Mouse (Mus musculus) midbrain, embryonic 13.5 days (tissue): ENCODE data around the gene 4930438A08Rik. TPM values are rescaled to one million over a fixed set of nuclear protein-coding genes. Genes with fewer than 3 reads are reported as not detected.

ENCODE experiments used
- ATAC-seq: fragments of 200-750 bp; cut with Nextera tagmentation; 2 replicates; pipeline ENCODE4 v1.8.0; 2017; ENCODE audit warnings: mild to moderate bottlenecking, moderate TSS enrichment, moderate library complexity
- H3K27ac ChIP-seq: fragments of 300-500 bp; sonication (generic); 2 replicates; pipeline ENCODE4 v1.5.1; 2015; ENCODE audit warnings: inconsistent platforms, mild to moderate bottlenecking, moderate library complexity
- H3K27me3 ChIP-seq: fragments of 300-500 bp; sonication (generic); 2 replicates; pipeline ENCODE4 v1.6.1; 2015; ENCODE audit warnings: mild to moderate bottlenecking, inconsistent platforms
- H3K36me3 ChIP-seq: fragments of 300-500 bp; sonication (generic); 2 replicates; pipeline ENCODE4 v1.6.1; 2015; ENCODE audit warnings: mild to moderate bottlenecking, inconsistent platforms
- H3K4me1 ChIP-seq: fragments of 300-500 bp; sonication (generic); replicated peaks from 2 replicates; pipeline ENCODE4 v1.6.1; 2015; ENCODE audit warnings: inconsistent platforms
- H3K4me2 ChIP-seq: fragments of 300-500 bp; sonication (generic); replicated peaks from 2 replicates; pipeline ENCODE4 v1.6.1; 2015; ENCODE audit warnings: moderate library complexity, mild to moderate bottlenecking, inconsistent platforms
- H3K4me3 ChIP-seq: fragments of 300-500 bp; sonication (generic); replicated peaks from 2 replicates; pipeline ENCODE4 v1.5.1; 2015; ENCODE audit warnings: mild to moderate bottlenecking, inconsistent platforms
- H3K9ac ChIP-seq: fragments of 300-500 bp; sonication (generic); replicated peaks from 2 replicates; pipeline ENCODE4 v1.6.1; 2015; ENCODE audit warnings: mild to moderate bottlenecking, inconsistent platforms
- H3K9me3 ChIP-seq: fragments of 300-500 bp; sonication (generic); 2 replicates; pipeline ENCODE4 v1.6.1; 2016; ENCODE audit warnings: mild to moderate bottlenecking, inconsistent platforms
- WGBS: fragments of 180-500 bp; shearing (Covaris S2); methylation state at CpG from one replicate; pipeline ENCODE4 v1.1.7; 2015; 5-methylcytosine and 5-hydroxymethylcytosine counted together
- polyA plus RNA-seq: library from polyadenylated mRNA; unstranded; fragments of >200 nt; fragmentation: Nextera tagmentation; extraction: Ambion mirVana; gene quantifications from 2 replicates; pipeline ENCODE4 v1.2.1, GENCODE M21; 2015

The 4930438A08Rik gene
- polyA plus RNA-seq, 1 experiment from 2014 or later, result not detected

- no peaks in the 10 kb centered on the region for H3K36me3 ChIP-seq
- H3K4me2 ChIP-seq, result no peak overlapping the region
- no peaks in the 10 kb centered on the region for H3K9me3 ChIP-seq
- H3K4me1 ChIP-seq, result no peaks in the 10 kb centered on the region
- WGBS, result 63% methylated on average over 5 of the region's 5 CpGs
- no peak overlapping the region for H3K9ac ChIP-seq
- no peaks in the 10 kb centered on the region for H3K27me3 ChIP-seq
- ATAC-seq, result no peak
- no peak overlapping the region for H3K4me3 ChIP-seq
- H3K27ac ChIP-seq, result no peak overlapping the region
Observed at GRCm38 (mm10) chr11:58250550-58250949, 24.0 kb upstream of the 4930438A08Rik start.

- Histone ChIP-seq H3K27me3 (no peaks in the 10 kb centered on the region), H3K9me3 (no peaks in the 10 kb centered on the region), H3K4me3 (no peak overlapping the region), H3K27ac (no peak overlapping the region), H3K4me2 (no peak overlapping the region), H3K9ac (no peak overlapping the region), H3K36me3 (no peaks in the 10 kb centered on the region), H3K4me1 (no peaks in the 10 kb centered on the region)
- 95% methylated on average over 3 of the region's 3 CpGs for WGBS
- ATAC-seq, result no peak
Observed at GRCm38 (mm10) chr11:58254411-58254810, 20.2 kb upstream of the 4930438A08Rik start.

- no peak for ATAC-seq
- Histone ChIP-seq H3K9ac (no peak overlapping the region), H3K27me3 (no peaks in the 10 kb centered on the region), H3K4me3 (no peak overlapping the region), H3K27ac (no peak overlapping the region), H3K36me3 (no peaks in the 10 kb centered on the region), H3K9me3 (no peaks in the 10 kb centered on the region), H3K4me2 (no peak overlapping the region), H3K4me1 (no peaks in the 10 kb centered on the region)
- 88% methylated on average over 5 of the region's 5 CpGs for WGBS
Observed at GRCm38 (mm10) chr11:58257816-58258215, 16.8 kb upstream of the 4930438A08Rik start.

GRCm38 (mm10) chr11:58260156-58260555, 14.4 kb upstream of the 4930438A08Rik start:
- H3K4me2 ChIP-seq, result no peak overlapping the region
- no peak overlapping the region for H3K4me3 ChIP-seq
- H3K36me3 ChIP-seq, result no peaks in the 10 kb centered on the region
- H3K9me3 ChIP-seq, result no peaks in the 10 kb centered on the region
- H3K4me1 ChIP-seq, result no peaks in the 10 kb centered on the region
- H3K9ac ChIP-seq, result no peak overlapping the region
- ATAC-seq, result no peak
- no peaks in the 10 kb centered on the region for H3K27me3 ChIP-seq
- no peak overlapping the region for H3K27ac ChIP-seq
- WGBS, result 93% methylated on average over 4 of the region's 4 CpGs

- no peaks in the 10 kb centered on the region for H3K4me1 ChIP-seq
- H3K4me2 ChIP-seq, result no peak overlapping the region
- ATAC-seq, result no peak
- no peaks in the 10 kb centered on the region for H3K36me3 ChIP-seq
- no peak overlapping the region for H3K4me3 ChIP-seq
- no peak overlapping the region for H3K9ac ChIP-seq
- H3K9me3 ChIP-seq, result no peaks in the 10 kb centered on the region
- H3K27ac ChIP-seq, result no peak overlapping the region
- H3K27me3 ChIP-seq, result no peaks in the 10 kb centered on the region
- WGBS, result 89% methylated on average over 4 of the region's 4 CpGs
Observed at GRCm38 (mm10) chr11:58261826-58262225, 12.8 kb upstream of the 4930438A08Rik start.

GRCm38 (mm10) chr11:58262336-58262735, 12.3 kb upstream of the 4930438A08Rik start:
- no peak overlapping the region for H3K4me3 ChIP-seq
- 88% methylated on average over 3 of the region's 3 CpGs for WGBS
- ATAC-seq, result no peak

GRCm38 (mm10) chr11:58263516-58263915, 11.1 kb upstream of the 4930438A08Rik start:
- Histone ChIP-seq H3K4me1 (no peaks in the 10 kb centered on the region), H3K36me3 (no peaks in the 10 kb centered on the region), H3K4me3 (no peak overlapping the region), H3K27ac (no peak overlapping the region), H3K9ac (no peak overlapping the region), H3K9me3 (no peaks in the 10 kb centered on the region), H3K4me2 (no peak overlapping the region), H3K27me3 (no peaks in the 10 kb centered on the region)
- 88% methylated on average over 2 of the region's 2 CpGs for WGBS
- ATAC-seq, result no peak

More at GRCm38 (mm10) chr11:58262336-58262735, 12.3 kb upstream of the 4930438A08Rik start:
- H3K9ac ChIP-seq, result no peak overlapping the region
- H3K27me3 ChIP-seq, result no peaks in the 10 kb centered on the region
- no peaks in the 10 kb centered on the region for H3K9me3 ChIP-seq
- H3K36me3 ChIP-seq, result no peaks in the 10 kb centered on the region
- no peak overlapping the region for H3K27ac ChIP-seq
- H3K4me1 ChIP-seq, result no peaks in the 10 kb centered on the region
- no peak overlapping the region for H3K4me2 ChIP-seq

GRCm38 (mm10) chr11:58264546-58264945, 10.1 kb upstream of the 4930438A08Rik start:
- Histone ChIP-seq H3K27ac (no peak overlapping the region), H3K9ac (no peak overlapping the region), H3K4me2 (no peak overlapping the region), H3K9me3 (no peaks in the 10 kb centered on the region), H3K4me1 (no peaks in the 10 kb centered on the region), H3K4me3 (no peak overlapping the region), H3K27me3 (no peaks in the 10 kb centered on the region), H3K36me3 (no peaks in the 10 kb centered on the region)
- 85% methylated on average over 9 of the region's 9 CpGs for WGBS
- ATAC-seq, result no peak

- Histone ChIP-seq H3K4me3 (no peak overlapping the region), H3K27ac (no peak overlapping the region), H3K36me3 (no peaks in the 10 kb centered on the region), H3K9ac (no peak overlapping the region), H3K4me1 (no peaks in the 10 kb centered on the region), H3K4me2 (no peak overlapping the region), H3K27me3 (no peaks in the 10 kb centered on the region), H3K9me3 (no peaks in the 10 kb centered on the region)
- WGBS, result 93% methylated on average over 3 of the region's 3 CpGs
- no peak for ATAC-seq
Observed at GRCm38 (mm10) chr11:58268285-58268684, 6.3 kb upstream of the 4930438A08Rik start.

GRCm38 (mm10) chr11:58275756-58276155, 1.2 kb downstream of the 4930438A08Rik start:
- Histone ChIP-seq H3K27me3 (no peaks in the 10 kb centered on the region), H3K4me1 (no peaks in the 10 kb centered on the region), H3K9ac (no peak overlapping the region), H3K4me2 (no peak overlapping the region), H3K9me3 (no peaks in the 10 kb centered on the region), H3K4me3 (no peak overlapping the region), H3K27ac (no peak overlapping the region), H3K36me3 (no peaks in the 10 kb centered on the region)
- 74% methylated on average over 4 of the region's 4 CpGs for WGBS
- ATAC-seq, result no peak

GRCm38 (mm10) chr11:58281970-58282496, 7.4 kb downstream of the 4930438A08Rik start:
- H3K9me3 ChIP-seq, result no peaks in the 10 kb centered on the region
- no peak overlapping the region for H3K27ac ChIP-seq
- 0 out of 2 replicates have a peak, but pooled peaks cover 3% of the 10 kb centered on the region for H3K27me3 ChIP-seq
- no peaks in the 10 kb centered on the region for H3K4me1 ChIP-seq
- H3K36me3 ChIP-seq, result no peaks in the 10 kb centered on the region
- H3K4me2 ChIP-seq, result no peak overlapping the region
- ATAC-seq, result no peak
- no peak overlapping the region for H3K4me3 ChIP-seq
- H3K9ac ChIP-seq, result no peak overlapping the region
- 86% methylated on average over 13 of the region's 13 CpGs for WGBS

- Histone ChIP-seq H3K36me3 (no peaks in the 10 kb centered on the region), H3K27ac (no peak overlapping the region), H3K4me2 (no peak overlapping the region), H3K9me3 (no peaks in the 10 kb centered on the region), H3K27me3 (0 out of 2 replicates have a peak, but pooled peaks cover 3% of the 10 kb centered on the region), H3K4me3 (no peak overlapping the region), H3K9ac (no peak overlapping the region), H3K4me1 (no peaks in the 10 kb centered on the region)
- WGBS, result 89% methylated on average over 5 of the region's 5 CpGs
- no peak for ATAC-seq
Observed at GRCm38 (mm10) chr11:58282518-58282917, 7.9 kb downstream of the 4930438A08Rik start.
